Mouse (Mus musculus): Measurements from ENCODE around the gene Creb5. TPM values are rescaled to one million over a fixed set of nuclear protein-coding genes. Genes with fewer than 3 reads are reported as not detected.
A peak's percentile ranks its signal among the peaks of the same experiment; 100 is the strongest.

Gene Creb5
- polyA plus RNA-seq, 1 experiment from 2014 or later = 4.2 TPM

DNA sequence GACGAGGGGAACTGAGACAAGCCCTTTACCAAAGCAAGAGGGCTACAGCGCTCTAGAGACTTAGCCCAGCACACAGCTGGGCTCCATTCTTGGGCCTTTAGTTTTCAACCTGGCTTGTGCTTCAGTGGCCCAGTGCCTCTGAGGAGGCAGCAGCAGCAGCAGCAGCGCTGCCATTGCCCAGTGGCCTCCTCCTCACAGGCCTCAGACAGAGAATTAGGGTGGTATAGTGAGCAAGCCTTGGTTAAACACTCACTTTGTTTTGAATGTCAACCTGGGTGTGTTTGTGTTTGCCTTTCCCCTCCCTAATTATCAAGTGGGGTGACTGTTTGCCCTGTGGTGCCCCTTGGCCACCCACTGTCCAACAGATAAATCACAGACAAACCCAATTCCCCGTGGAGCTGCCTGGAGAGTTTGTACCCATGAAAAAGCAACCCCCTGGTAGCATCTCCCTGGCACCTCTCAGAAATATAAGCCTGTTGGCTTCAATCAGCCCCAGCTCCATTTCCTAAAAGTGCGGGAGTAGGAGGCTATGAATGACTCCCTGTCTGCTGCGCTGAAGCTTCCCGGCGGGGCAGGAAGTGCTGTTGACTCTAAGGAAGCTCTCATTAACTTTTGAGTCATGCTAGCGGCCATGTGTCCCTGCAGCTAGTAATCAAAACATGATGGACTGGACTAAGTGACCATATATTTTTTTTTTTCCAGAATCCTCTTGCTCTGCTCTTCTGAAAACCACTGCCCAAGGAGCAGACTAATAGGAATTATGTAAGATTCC lies 328.6 kb downstream of the Creb5 start:
- no peak for DNase-seq (ENCODE audit: low spot score)
- 0 out of 2 replicates have a peak, but pooled peaks cover 3% of the 10 kb centered on the region for H3K4me1 ChIP-seq (replicated peaks; ENCODE audit: control insufficient read depth, insufficient read depth, low read length)
- no peak overlapping the region for H3K4me3 ChIP-seq (replicated peaks; ENCODE audit: low read length)
- 71% methylated on average over 9 of the region's 9 CpGs for WGBS
- ATAC-seq (ENCODE audit: low FRiP score) = no peak
- no peaks in the 10 kb centered on the region for H3K36me3 ChIP-seq (replicated peaks; ENCODE audit: control insufficient read depth, insufficient read depth)
- H3K9ac ChIP-seq = no peak overlapping the region
- H3K27me3 ChIP-seq (ENCODE audit: control insufficient read depth, insufficient read depth, low read length) = no peaks in the 10 kb centered on the region
- H3K9me3 ChIP-seq (ENCODE audit: control insufficient read depth, low read length) = no peaks in the 10 kb centered on the region
- no peak overlapping the region for H3K27ac ChIP-seq
- no peak overlapping the region for H3K4me2 ChIP-seq (replicated peaks)

GRCm38 (mm10) chr6:53618164-53618563 lies 331.1 kb downstream of the Creb5 start:
- DNase-seq (ENCODE audit: low spot score) (no peak), ATAC-seq (ENCODE audit: low FRiP score) (no peak)
- Histone ChIP-seq H3K4me1 (replicated peaks; ENCODE audit: control insufficient read depth, insufficient read depth, low read length) (no peaks in the 10 kb centered on the region), H3K9me3 (ENCODE audit: control insufficient read depth, low read length) (no peaks in the 10 kb centered on the region), H3K4me2 (replicated peaks) (no peak overlapping the region), H3K9ac (no peak overlapping the region), H3K27ac (no peak overlapping the region), H3K27me3 (ENCODE audit: control insufficient read depth, insufficient read depth, low read length) (no peaks in the 10 kb centered on the region), H3K36me3 (replicated peaks; ENCODE audit: control insufficient read depth, insufficient read depth) (no peaks in the 10 kb centered on the region), H3K4me3 (replicated peaks; ENCODE audit: low read length) (no peak overlapping the region)
- WGBS = 65% methylated on average over 8 of the region's 8 CpGs

DNA sequence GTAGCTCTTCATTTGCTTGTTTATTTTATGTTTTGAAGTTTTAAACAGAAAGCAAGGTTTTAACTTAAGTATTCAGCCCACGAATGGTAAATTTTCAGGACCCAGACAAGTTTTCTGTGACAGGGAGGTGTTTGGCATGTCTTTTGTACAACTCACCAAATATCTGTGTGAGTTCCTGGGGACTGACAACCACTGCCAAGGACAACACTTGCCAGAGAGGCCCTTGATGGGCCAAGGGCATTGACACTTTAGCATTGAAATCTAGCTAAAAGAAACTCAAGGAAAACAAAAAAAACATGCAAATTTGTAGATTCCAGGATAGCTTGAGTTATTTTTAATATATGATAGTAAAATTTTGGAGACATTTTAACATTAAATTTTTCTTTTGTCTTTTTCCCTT lies 332.6 kb downstream of the Creb5 start:
- no peak for ATAC-seq (ENCODE audit: low FRiP score)
- 77% methylated on average over 1 of the region's 1 CpGs for WGBS
- no peaks in the 10 kb centered on the region for H3K36me3 ChIP-seq (replicated peaks; ENCODE audit: control insufficient read depth, insufficient read depth)
- no peak overlapping the region for H3K4me3 ChIP-seq (replicated peaks; ENCODE audit: low read length)
- no peaks in the 10 kb centered on the region for H3K9me3 ChIP-seq (ENCODE audit: control insufficient read depth, low read length)
- no peak overlapping the region for H3K4me2 ChIP-seq (replicated peaks)
- no peak for DNase-seq (ENCODE audit: low spot score)
- H3K27ac ChIP-seq = no peak overlapping the region
- H3K27me3 ChIP-seq (ENCODE audit: control insufficient read depth, insufficient read depth, low read length) = no peaks in the 10 kb centered on the region
- no peaks in the 10 kb centered on the region for H3K4me1 ChIP-seq (replicated peaks; ENCODE audit: control insufficient read depth, insufficient read depth, low read length)
- no peak overlapping the region for H3K9ac ChIP-seq

GRCm38 (mm10) chr6:53621295-53621694 lies 334.2 kb downstream of the Creb5 start:
- Histone ChIP-seq H3K36me3 (replicated peaks; ENCODE audit: control insufficient read depth, insufficient read depth) (no peaks in the 10 kb centered on the region), H3K27ac (no peak overlapping the region), H3K4me3 (replicated peaks; ENCODE audit: low read length) (no peak overlapping the region), H3K9me3 (ENCODE audit: control insufficient read depth, low read length) (no peaks in the 10 kb centered on the region), H3K4me1 (replicated peaks; ENCODE audit: control insufficient read depth, insufficient read depth, low read length) (no peaks in the 10 kb centered on the region), H3K9ac (no peak overlapping the region), H3K27me3 (ENCODE audit: control insufficient read depth, insufficient read depth, low read length) (no peaks in the 10 kb centered on the region), H3K4me2 (replicated peaks) (no peak overlapping the region)
- ATAC-seq (ENCODE audit: low FRiP score) (no peak), DNase-seq (ENCODE audit: low spot score) (no peak)
- WGBS = 89% methylated on average over 5 of the region's 5 CpGs

DNA sequence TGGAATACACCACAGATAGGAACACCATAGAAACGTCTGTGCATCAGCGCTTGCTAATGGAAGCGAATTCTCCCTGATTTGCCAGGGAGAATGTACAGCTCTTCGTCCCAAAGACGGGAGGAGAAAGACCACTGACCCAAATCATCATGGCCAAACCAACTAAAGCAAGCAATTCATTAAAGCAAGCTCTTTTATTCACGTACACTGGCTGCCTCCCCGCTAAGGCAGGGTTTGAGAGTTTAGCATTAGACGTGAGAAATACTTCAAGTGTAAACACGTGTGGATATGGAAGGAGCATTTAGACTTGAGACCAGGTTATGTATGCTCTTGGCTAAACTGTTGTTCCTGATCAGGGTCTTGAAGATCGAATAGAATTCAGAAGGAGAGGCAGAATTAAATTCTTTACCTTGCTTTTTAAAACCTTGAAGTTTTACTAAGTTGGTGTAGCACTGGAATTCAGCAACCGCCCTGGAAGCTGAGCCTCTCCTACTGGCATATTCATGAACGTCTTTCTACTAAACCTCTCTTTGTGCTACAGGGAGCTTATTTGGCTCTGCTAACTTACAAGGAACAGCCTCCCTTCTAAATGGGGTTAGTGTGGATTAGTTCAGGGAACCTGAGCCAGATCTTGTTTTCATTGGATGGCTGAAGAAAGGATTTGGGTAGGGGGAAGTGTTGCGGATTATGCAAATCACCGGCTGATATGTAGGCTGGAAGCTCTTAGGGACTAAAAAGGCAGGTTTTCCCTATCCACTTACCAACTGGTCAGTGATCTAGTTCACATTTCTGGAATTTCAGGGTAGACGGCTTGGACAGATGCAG lies 337.6 kb downstream of the Creb5 start:
- DNase-seq (ENCODE audit: low spot score) (no peak), ATAC-seq (ENCODE audit: low FRiP score) (no peak)
- no peak overlapping the region for H3K4me2 ChIP-seq (replicated peaks)

GRCm38 (mm10) chr6:53626044-53626443 lies 339.0 kb downstream of the Creb5 start:
- Histone ChIP-seq H3K36me3 (replicated peaks; ENCODE audit: control insufficient read depth, insufficient read depth) (no peaks in the 10 kb centered on the region), H3K4me1 (replicated peaks; ENCODE audit: control insufficient read depth, insufficient read depth, low read length) (no peaks in the 10 kb centered on the region), H3K27ac (no peak overlapping the region), H3K4me2 (replicated peaks) (no peak overlapping the region), H3K9me3 (ENCODE audit: control insufficient read depth, low read length) (no peaks in the 10 kb centered on the region), H3K27me3 (ENCODE audit: control insufficient read depth, insufficient read depth, low read length) (no peaks in the 10 kb centered on the region), H3K9ac (no peak overlapping the region), H3K4me3 (replicated peaks; ENCODE audit: low read length) (no peak overlapping the region)
- WGBS = 88% methylated on average over 5 of the region's 5 CpGs
- ATAC-seq (ENCODE audit: low FRiP score) (no peak), DNase-seq (ENCODE audit: low spot score) (no peak)

More for the DNA sequence above, 337.6 kb downstream of the Creb5 start:
- peak overlapping the region; percentile 38 for H3K27ac ChIP-seq
- no peaks in the 10 kb centered on the region for H3K4me1 ChIP-seq (replicated peaks; ENCODE audit: control insufficient read depth, insufficient read depth, low read length)
- H3K9me3 ChIP-seq (ENCODE audit: control insufficient read depth, low read length) = no peaks in the 10 kb centered on the region
- H3K4me3 ChIP-seq (replicated peaks; ENCODE audit: low read length) = no peak overlapping the region
- H3K9ac ChIP-seq = no peak overlapping the region
- H3K27me3 ChIP-seq (ENCODE audit: control insufficient read depth, insufficient read depth, low read length) = no peaks in the 10 kb centered on the region
- 43% methylated on average over 15 of the region's 15 CpGs for WGBS
- H3K36me3 ChIP-seq (replicated peaks; ENCODE audit: control insufficient read depth, insufficient read depth) = no peaks in the 10 kb centered on the region

GRCm38 (mm10) chr6:53628714-53629113 lies 341.6 kb downstream of the Creb5 start:
- Histone ChIP-seq H3K4me3 (replicated peaks; ENCODE audit: low read length) (no peak overlapping the region), H3K27ac (no peak overlapping the region), H3K4me2 (replicated peaks) (no peak overlapping the region), H3K4me1 (replicated peaks; ENCODE audit: control insufficient read depth, insufficient read depth, low read length) (no peaks in the 10 kb centered on the region), H3K9ac (no peak overlapping the region), H3K27me3 (ENCODE audit: control insufficient read depth, insufficient read depth, low read length) (no peaks in the 10 kb centered on the region), H3K9me3 (ENCODE audit: control insufficient read depth, low read length) (no peaks in the 10 kb centered on the region), H3K36me3 (replicated peaks; ENCODE audit: control insufficient read depth, insufficient read depth) (no peaks in the 10 kb centered on the region)
- ATAC-seq (ENCODE audit: low FRiP score) (no peak), DNase-seq (ENCODE audit: low spot score) (no peak)

DNA sequence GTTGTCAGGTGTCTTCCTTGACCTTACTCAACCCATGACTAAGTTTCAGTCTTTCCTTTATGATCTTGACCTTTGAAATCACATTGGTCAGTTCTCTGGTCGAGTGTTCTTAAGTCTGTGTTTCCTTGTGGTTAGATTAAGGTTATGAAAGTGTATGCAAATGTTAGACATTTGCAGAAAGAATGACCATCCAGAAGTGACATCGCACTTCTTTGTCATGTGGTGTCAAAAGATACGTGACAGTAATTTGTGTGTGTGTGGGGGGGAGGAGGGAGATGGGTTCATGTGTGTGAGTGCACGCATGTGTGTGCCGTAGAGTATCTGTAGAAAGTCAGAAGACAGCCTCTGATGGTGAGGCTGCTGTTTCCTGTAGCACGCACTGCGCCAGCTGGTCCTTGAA lies 348.4 kb downstream of the Creb5 start:
- H3K4me2 ChIP-seq (replicated peaks) = no peak overlapping the region
- H3K4me3 ChIP-seq (replicated peaks; ENCODE audit: low read length) = no peak overlapping the region
- peaks cover 7% of the 10 kb centered on the region; the same call in 1 of the 2 replicates for H3K4me1 ChIP-seq (replicated peaks; ENCODE audit: control insufficient read depth, insufficient read depth, low read length)
- DNase-seq (ENCODE audit: low spot score) (no peak), ATAC-seq (ENCODE audit: low FRiP score) (no peak)
- H3K9me3 ChIP-seq (ENCODE audit: control insufficient read depth, low read length) = no peaks in the 10 kb centered on the region
- 91% methylated on average over 7 of the region's 7 CpGs for WGBS
- H3K27ac ChIP-seq = no peak overlapping the region
- H3K27me3 ChIP-seq (ENCODE audit: control insufficient read depth, insufficient read depth, low read length) = no peaks in the 10 kb centered on the region
- H3K36me3 ChIP-seq (replicated peaks; ENCODE audit: control insufficient read depth, insufficient read depth) = no peaks in the 10 kb centered on the region
- no peak overlapping the region for H3K9ac ChIP-seq

All from hindbrain, embryonic 14.5 days (tissue).